ENCODE assay signal across 10 mouse cellular contexts in the genomic region with DNA sequence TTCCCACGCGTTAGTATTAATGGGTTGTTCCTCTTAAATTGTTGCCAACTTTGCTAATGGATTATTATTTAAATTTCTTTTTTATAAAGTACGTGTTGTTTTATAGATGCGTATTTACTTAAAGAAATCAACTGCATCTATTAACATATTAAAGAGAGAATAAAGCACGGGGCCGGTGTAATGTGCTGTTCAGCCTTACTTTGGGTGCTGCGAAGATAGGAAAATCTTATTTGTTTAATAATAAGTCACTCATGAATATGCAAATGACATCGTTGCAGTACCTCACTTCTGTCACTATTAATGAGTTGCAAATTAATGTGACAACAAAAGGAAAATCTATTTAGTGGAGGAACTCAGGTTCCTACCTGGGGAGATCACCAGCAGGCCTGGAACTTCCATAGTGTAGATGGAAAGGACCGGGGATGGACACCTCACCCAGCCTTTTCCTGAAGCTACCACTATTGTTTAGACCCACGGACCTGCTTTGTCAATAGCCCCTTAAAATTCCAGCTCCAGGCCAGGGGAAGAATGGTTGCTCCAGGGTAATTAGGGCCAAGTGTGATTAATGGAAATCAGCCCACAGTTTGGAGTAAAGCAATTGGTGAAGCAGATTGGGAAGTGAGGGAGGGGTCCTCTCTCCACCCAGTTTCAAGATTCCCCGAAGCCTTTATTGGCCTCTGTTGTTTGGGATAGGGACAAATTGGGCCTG.
DNase-seq lines count a peak whose midpoint lies in the region; ATAC-seq and TF ChIP-seq lines count a peak whose summit lies in the region.
"Had no signal": no experiment of that assay in that cellular context is flagged by ENCODE, and none has a peak within 500 bp of the region (broad histone marks: within the 10 kb centered on the region; RNA-seq: fewer than 3 reads in every experiment).

No protein-coding gene starts in this region.

- no peak for TF ChIP-seq CTCF in gastrocnemius, adult 2 months (IDR thresholded peaks at IDR 0.05)
- no peak for TF ChIP-seq CTCF in midbrain, postnatal 0 days (IDR thresholded peaks at IDR 0.05)

- H3K27ac ChIP-seq in gastrocnemius, adult 2 months: peak overlapping the region; percentile 92; the same call in 1 of the 2 replicates
- H3K27ac ChIP-seq in midbrain, embryonic 10.5 days (replicated peaks): peak overlapping the region; percentile 91
- no peak overlapping the region for H3K27ac ChIP-seq in midbrain, postnatal 0 days (ENCODE audit: low read depth, low read length)
- no peak overlapping the region for H3K27ac ChIP-seq in limb, embryonic 12.5 days
- no peak overlapping the region; the same call in 1 of the 2 replicates for H3K27ac ChIP-seq in neural tube, embryonic 14.5 days (ENCODE audit: low read depth, low read length)

- H3K36me3 ChIP-seq in midbrain, embryonic 10.5 days: no peaks in the 10 kb centered on the region
- no peaks in the 10 kb centered on the region for H3K36me3 ChIP-seq in midbrain, postnatal 0 days (ENCODE audit: insufficient read depth, low read length)
- no peaks in the 10 kb centered on the region for H3K36me3 ChIP-seq in limb, embryonic 12.5 days
- H3K36me3 ChIP-seq in neural tube, embryonic 14.5 days (ENCODE audit: control insufficient read depth, insufficient read depth, low read length): no peaks in the 10 kb centered on the region
- H3K36me3 ChIP-seq: limb, embryonic 15.5 days had no signal

- H3K4me1 ChIP-seq in midbrain, embryonic 10.5 days: peaks cover 50% of the 10 kb centered on the region
- no peaks in the 10 kb centered on the region for H3K4me1 ChIP-seq in midbrain, postnatal 0 days (ENCODE audit: insufficient read depth, low read length)
- H3K4me1 ChIP-seq in limb, embryonic 12.5 days (replicated peaks): peaks cover 32% of the 10 kb centered on the region
- peaks cover 10% of the 10 kb centered on the region for H3K4me1 ChIP-seq in neural tube, embryonic 14.5 days (ENCODE audit: control insufficient read depth, insufficient read depth, low read length)

- WGBS in midbrain, embryonic 10.5 days: 5% methylated on average over 11 of the region's 11 CpGs
- 14% methylated on average over 11 of the region's 11 CpGs for WGBS in midbrain, postnatal 0 days
- WGBS in limb, embryonic 12.5 days: 9% methylated on average over 11 of the region's 11 CpGs
- 9% methylated on average over 11 of the region's 11 CpGs for WGBS in neural tube, embryonic 14.5 days

- no peaks in the 10 kb centered on the region for H3K9me3 ChIP-seq in midbrain, embryonic 10.5 days (replicated peaks)
- no peaks in the 10 kb centered on the region for H3K9me3 ChIP-seq in midbrain, postnatal 0 days (ENCODE audit: low read length)
- no peaks in the 10 kb centered on the region for H3K9me3 ChIP-seq in limb, embryonic 12.5 days
- no peaks in the 10 kb centered on the region for H3K9me3 ChIP-seq in neural tube, embryonic 14.5 days (ENCODE audit: control insufficient read depth, low read length)
- H3K9me3 ChIP-seq: limb, embryonic 15.5 days had no signal

- no peak overlapping the region for H3K9ac ChIP-seq in midbrain, postnatal 0 days (replicated peaks; ENCODE audit: low read length, poor library complexity, severe bottlenecking)
- H3K9ac ChIP-seq in limb, embryonic 12.5 days (replicated peaks): no peak overlapping the region
- no peak overlapping the region for H3K9ac ChIP-seq in neural tube, embryonic 14.5 days (replicated peaks; ENCODE audit: low read depth, low read length)
- H3K9ac ChIP-seq: limb, embryonic 15.5 days had no signal

- intact Hi-C loops in gastrocnemius, adult 2 months (cut with DNase I): loop anchor here (5.0 to 10.0 kb wide), 4 partner anchors 69 to 373 kb away; no protein-coding TSS in a partner anchor

- DNase-seq in gastrocnemius, adult 2 months: no peak
- no peak for DNase-seq in gastrocnemius, postnatal 4 days (ENCODE audit: low spot score in 2 of 2)
- DNase-seq in midbrain, embryonic 10.5 days (ENCODE audit: low spot score): no peak
- DNase-seq in midbrain, postnatal 0 days (ENCODE audit: low spot score): no peak
- no peak for DNase-seq in cerebellum, adult 18-20 months
- DNase-seq: kidney, postnatal 10 days had no signal

- H3K27me3 ChIP-seq in midbrain, embryonic 10.5 days (ENCODE audit: low read depth, poor library complexity, severe bottlenecking): peaks cover 88% of the 10 kb centered on the region
- H3K27me3 ChIP-seq in midbrain, postnatal 0 days (ENCODE audit: insufficient read depth, low read length): peaks cover 10% of the 10 kb centered on the region; the same call in 1 of the 2 replicates
- H3K27me3 ChIP-seq in limb, embryonic 12.5 days: peaks cover 69% of the 10 kb centered on the region
- peaks cover 7% of the 10 kb centered on the region for H3K27me3 ChIP-seq in neural tube, embryonic 14.5 days (ENCODE audit: control insufficient read depth, insufficient read depth, low read length)

- no peak overlapping the region for H3K4me3 ChIP-seq in gastrocnemius, adult 2 months
- peak overlapping the region; percentile 51 for H3K4me3 ChIP-seq in midbrain, embryonic 10.5 days
- no peak overlapping the region; the same call in 1 of the 2 replicates for H3K4me3 ChIP-seq in midbrain, postnatal 0 days (ENCODE audit: low read depth, low read length)
- no peak overlapping the region for H3K4me3 ChIP-seq in limb, embryonic 12.5 days (replicated peaks)
- no peak overlapping the region for H3K4me3 ChIP-seq in neural tube, embryonic 14.5 days (ENCODE audit: low read depth, low read length)

- no peak for ATAC-seq in midbrain, postnatal 0 days (ENCODE audit: low FRiP score)
- ATAC-seq in limb, embryonic 12.5 days (ENCODE audit: insufficient number of reproducible peaks, insufficient read depth, low FRiP score, low TSS enrichment, low read depth): no peak
- no peak for ATAC-seq in neural tube, embryonic 14.5 days (ENCODE audit: low read depth)
- ATAC-seq in frontal cortex, adult (ENCODE audit: low TSS enrichment): no peak

- H3K4me2 ChIP-seq in midbrain, postnatal 0 days (ENCODE audit: low read depth, low read length, poor library complexity, severe bottlenecking): no peak overlapping the region; the same call in 1 of the 2 replicates
- peak overlapping the region; percentile 63 for H3K4me2 ChIP-seq in limb, embryonic 12.5 days
- peak overlapping the region; percentile 54 for H3K4me2 ChIP-seq in neural tube, embryonic 14.5 days (ENCODE audit: low read depth, low read length)

Comparison
In these comparisons a context has a peak if more than half of its experiments do, and no peak if none do; other contexts are left out.
1. H3K27ac ChIP-seq: peak in gastrocnemius, adult 2 months (single experiment) and midbrain, embryonic 10.5 days (single experiment); none in midbrain, postnatal 0 days (single experiment), limb, embryonic 12.5 days (single experiment) and neural tube, embryonic 14.5 days (single experiment).